Mouse (Mus musculus) retina, embryonic 14.5 days (tissue): ENCODE measurements at regions not wholly inside any gene's neighbourhood (a gene's known extent, or its start where the extent isn't known, plus 50 kb on each side); places are given as distances from the start of the nearest gene placed in this dataset.

ENCODE experiments used
- DNase-seq: peaks from one replicate; pipeline ENCODE4 v3.0.0-alpha.2; 2015; ENCODE audit warnings: low spot score

DNA sequence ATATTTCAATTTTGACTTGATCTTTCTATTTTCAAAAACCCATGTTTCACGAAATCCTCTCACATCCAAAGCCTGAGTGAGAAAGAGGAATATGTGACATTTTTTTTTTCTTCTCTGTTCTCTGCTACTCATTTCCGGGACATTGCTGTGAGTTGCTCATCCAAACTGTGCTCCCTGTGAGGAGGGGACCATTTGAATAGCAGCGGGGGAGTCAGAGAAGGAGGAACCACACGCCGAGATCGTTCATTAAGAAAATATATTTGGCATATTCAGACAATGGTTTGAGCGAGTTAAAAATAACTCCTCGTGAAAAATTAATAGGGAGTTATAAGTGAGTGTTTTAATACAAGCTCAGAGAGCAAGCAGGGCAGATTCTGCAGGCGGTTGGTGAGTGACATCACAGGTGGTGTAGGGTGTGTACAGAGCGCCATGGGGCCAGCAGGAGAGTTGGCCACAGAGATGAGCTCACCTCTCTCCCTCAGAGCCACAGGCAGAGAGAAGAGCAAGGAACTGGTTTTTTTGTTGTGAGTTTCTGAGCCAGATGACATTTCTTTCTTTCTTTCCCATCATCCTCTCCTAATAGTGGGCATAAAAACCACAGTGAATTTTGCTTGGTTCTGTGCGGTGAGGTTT lies 54.4 kb upstream of the Calcoco1 start:
- no peak for DNase-seq

DNA sequence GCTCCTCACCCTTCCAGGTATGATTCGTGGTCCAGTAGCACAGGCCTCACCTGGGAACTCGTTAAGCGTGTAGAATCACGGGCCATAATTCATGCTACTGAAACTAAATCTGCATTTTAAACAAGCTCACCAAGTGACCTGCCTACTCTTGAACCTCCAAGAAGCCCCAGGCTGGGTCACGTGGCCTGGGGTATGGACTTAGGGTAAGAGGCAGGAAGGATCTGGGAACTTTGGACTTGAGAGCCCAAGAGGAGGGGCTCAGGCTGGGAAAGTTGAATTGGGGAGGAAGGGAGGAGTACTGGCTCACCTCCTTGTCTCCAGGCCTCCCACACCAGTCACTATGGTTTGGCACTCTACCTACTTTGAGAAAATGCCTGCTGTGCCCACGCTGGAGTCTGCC lies 58.6 kb upstream of the Calcoco1 start:
- DNase-seq = no peak

GRCm38 (mm10) chr15:102782988-102783799 lies 61.2 kb upstream of the Calcoco1 start:
- DNase-seq = no peak

GRCm38 (mm10) chr15:102785055-102785820 lies 63.3 kb upstream of the Calcoco1 start:
- DNase-seq = peak; percentile 84

- DNase-seq = peak; percentile 59
Measured at GRCm38 (mm10) chr15:102788846-102789518, 67.0 kb upstream of the Calcoco1 start.

- no peak for DNase-seq
Measured at GRCm38 (mm10) chr15:102797020-102797618, 75.1 kb upstream of the Calcoco1 start.

GRCm38 (mm10) chr15:102800049-102800448 lies 78.1 kb upstream of the Calcoco1 start:
- DNase-seq = no peak

- no peak for DNase-seq
Measured at GRCm38 (mm10) chr15:102802265-102802813, 80.4 kb upstream of the Calcoco1 start.

DNA sequence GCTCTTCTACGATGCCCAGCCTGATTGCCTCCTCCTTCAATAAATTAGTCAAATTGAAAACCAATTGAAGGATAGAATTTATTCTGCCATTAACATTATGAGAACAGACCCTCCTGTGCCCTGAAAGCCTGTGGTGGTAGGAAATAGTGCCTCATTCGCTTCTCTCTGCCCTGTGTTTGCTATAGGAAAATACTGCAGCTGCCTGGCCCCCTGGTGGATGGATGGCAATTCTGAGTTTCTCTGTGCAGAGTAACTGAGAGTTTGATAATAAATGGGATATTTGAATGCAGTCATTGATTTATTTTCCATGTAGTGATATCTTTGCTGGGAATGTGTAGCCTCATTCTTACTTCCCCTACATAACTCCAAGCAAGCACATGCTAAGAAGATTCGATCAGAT lies 85.4 kb upstream of the Calcoco1 start:
- peak; percentile 37 for DNase-seq

DNA sequence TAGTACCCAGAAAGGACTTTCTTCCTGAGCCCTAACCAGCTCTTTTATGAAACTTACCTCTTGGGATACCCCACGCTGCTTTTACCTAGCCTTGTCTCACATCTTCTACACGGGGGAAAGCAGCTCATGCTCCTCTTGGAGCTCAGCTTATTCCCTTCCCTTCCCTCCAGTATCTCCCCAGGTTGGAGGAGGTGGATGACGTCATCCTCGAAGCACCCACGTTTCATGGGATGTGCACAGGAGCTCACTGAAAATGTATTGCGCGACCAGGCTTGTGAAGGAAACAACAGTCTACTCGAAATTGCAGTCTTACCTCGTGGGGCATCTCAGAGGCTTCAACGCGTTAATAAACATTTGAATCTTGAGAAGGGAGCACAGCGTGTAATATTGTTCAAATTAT lies 97.2 kb upstream of the Calcoco1 start:
- DNase-seq = no peak

GRCm38 (mm10) chr15:102839688-102840087 lies 81.2 kb upstream of the Hoxc13 start:
- DNase-seq = no peak

GRCm38 (mm10) chr15:102862374-102862773 lies 58.5 kb upstream of the Hoxc13 start:
- no peak for DNase-seq

GRCm38 (mm10) chr15:102866788-102867187 lies 54.1 kb upstream of the Hoxc13 start:
- no peak for DNase-seq
